Mouse (Mus musculus): ENCODE measurements around the gene Shmt2. TPM values are rescaled to one million over a fixed set of nuclear protein-coding genes. Genes with fewer than 3 reads are reported as not detected.

The Shmt2 gene
- total RNA-seq, 2 experiments from 2014 or later = 46.8 to 47.1 TPM

DNA sequence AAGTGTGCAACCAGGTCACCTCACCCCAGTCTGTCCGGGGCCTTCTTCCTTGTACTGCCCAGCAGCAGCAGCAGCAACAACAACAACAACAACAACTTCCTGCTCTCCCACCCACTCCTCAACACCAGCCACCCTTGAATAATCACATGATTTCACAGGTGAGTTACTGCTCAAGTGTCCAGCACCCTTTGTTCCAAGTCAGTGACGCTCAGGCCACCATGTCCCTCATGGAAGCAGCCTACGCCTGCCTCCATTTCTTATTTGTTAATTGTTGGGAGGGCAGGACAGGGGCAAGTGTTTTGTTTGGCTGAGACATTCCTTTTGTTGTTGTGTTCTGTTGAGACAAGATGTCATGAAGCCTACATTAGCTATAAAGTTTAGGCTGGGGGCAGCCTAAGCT, 45.7 kb downstream of the Shmt2 start:
- no peak for DNase-seq

DNA sequence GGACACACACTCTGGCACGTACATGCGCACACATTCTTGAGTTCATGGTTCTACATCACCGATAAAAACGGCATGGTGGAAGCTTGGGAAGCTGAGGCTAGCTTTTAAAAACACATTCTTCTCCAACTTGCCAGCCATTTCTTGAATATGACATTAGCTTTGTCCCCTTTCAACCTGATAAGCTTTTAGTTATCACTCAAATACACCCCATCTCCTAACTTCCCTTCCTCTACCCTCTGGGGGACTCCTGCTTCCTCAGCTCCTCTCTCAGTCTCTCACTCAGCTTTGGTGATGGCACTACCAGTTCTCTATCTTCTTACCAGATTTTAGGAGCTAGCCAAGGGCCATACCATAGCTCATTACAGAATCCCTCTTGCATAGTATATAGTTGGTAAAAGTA, 47.1 kb downstream of the Shmt2 start:
- DNase-seq = no peak

DNA sequence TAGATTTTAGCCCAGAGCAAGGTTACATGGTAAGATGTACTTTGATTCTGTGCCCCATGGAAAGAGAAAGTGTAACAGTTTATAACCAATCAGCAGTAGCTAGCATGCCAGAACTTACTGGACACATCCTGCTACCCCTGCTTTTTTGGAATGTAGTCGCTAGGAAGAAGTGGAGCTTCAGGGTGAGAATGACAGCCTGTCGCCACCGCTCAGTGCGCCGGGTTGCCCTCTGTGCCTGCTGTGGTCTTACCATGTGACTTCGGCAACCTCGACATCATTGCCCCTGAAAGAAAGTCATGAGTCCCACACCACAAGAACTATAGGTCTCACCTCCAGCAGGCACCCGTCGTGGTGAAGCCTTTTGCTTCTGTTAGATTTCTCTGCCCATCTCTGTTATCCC, 49.5 kb downstream of the Shmt2 start:
- DNase-seq = no peak

DNA sequence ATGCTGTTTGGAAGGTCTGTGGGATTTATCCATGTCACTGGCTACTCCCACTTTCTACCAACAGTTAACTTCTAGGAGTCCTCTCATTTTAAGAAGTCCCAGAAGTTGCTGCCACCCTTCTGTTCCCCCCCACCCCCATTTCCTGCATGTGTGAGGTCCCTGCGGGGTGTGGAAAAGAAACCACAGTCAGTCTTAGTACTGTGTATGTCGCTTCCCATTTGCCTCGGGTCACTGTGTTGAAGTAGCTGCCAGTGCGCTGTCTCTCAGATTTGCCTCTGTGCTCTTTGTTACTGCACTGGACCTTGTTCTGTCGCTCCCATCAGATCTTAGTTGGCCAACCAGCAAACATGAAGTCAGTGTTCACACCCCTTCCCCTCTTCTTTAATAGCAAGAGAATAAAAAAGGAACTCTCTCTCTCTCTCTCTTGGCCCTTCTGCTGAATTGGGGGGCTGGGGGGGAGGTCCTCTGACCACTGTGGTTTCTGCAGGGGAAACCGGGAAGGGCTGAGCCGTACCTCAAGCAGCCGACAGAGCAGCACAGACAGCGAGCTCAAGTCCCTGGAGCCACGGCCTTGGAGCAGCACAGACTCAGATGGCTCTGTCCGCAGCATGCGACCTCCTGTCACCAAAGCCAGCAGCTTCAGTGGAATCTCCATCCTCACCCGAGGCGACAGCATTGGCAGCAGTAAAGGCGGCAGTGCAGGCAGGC, 50.8 kb downstream of the Shmt2 start:
- no peak for DNase-seq

Other genes with a start within 250 kb of the Shmt2 start
- 10 to 100 TPM; 42.0 to 45.2 TPM for gene Mbd6, start 233.4 kb downstream of the Shmt2 start, total RNA-seq (2021)
- 100 to 1,000 TPM; 102 to 123 TPM for gene Mars, start 210.7 kb downstream of the Shmt2 start, total RNA-seq (2021)
- gene Arhgap9, start 200.5 kb downstream of the Shmt2 start, total RNA-seq (2021) = 1 to 10 TPM; 1.7 to 2.2 TPM
- 1 to 10 TPM; 2.7 to 4.2 TPM for gene Gli1, start 180.5 kb downstream of the Shmt2 start, total RNA-seq (2021)
- not detected for gene Inhbe, start 168.0 kb downstream of the Shmt2 start, total RNA-seq (2021)
- gene Inhbc, start 152.0 kb downstream of the Shmt2 start, total RNA-seq (2021) = not detected
- 100 to 1,000 TPM; 115 to 126 TPM for gene R3hdm2, start 142.1 kb downstream of the Shmt2 start, total RNA-seq (2021)
- gene Stac3, start 20.8 kb downstream of the Shmt2 start, total RNA-seq (2021) = 1 to 10 TPM; 2.2 to 3.4 TPM
- gene Ndufa4l2, start 7.5 kb downstream of the Shmt2 start, total RNA-seq (2021) = 10 to 100 TPM; 29.7 to 45.6 TPM
- 1 to 10 TPM; 5.0 to 6.3 TPM for gene Nxph4, start 12.1 kb upstream of the Shmt2 start, total RNA-seq (2021)
- 100 to 1,000 TPM; 192 to 251 TPM for gene Lrp1, start 98.7 kb upstream of the Shmt2 start, total RNA-seq (2021)
- gene Stat6, start 120.5 kb upstream of the Shmt2 start, total RNA-seq (2021) = 10 to 100 TPM; 93.2 to 99.8 TPM
- gene Nemp1, start 144.5 kb upstream of the Shmt2 start, total RNA-seq (2021) = 1 to 10 TPM; 6.5 to 7.3 TPM
- 10 to 100 TPM; 19.7 to 32.0 TPM for gene Nab2, start 146.1 kb upstream of the Shmt2 start, total RNA-seq (2021)
- 10 to 100 TPM in 1 of 2 experiments, under 1 TPM in 1; 0.95 to 13.8 TPM for gene Myo1a, start 182.7 kb upstream of the Shmt2 start, total RNA-seq (2021)
- gene Tac2, start 202.0 kb upstream of the Shmt2 start, total RNA-seq (2021) = under 1 TPM in 1 of 2 experiments, not detected in 1; 0.43 TPM
- 10 to 100 TPM; 10.2 to 12.7 TPM for gene Zbtb39, start 217.1 kb upstream of the Shmt2 start, total RNA-seq (2021)
- 10 to 100 TPM in 1 of 2 experiments, 1 to 10 TPM in 1; 7.3 to 10.9 TPM for gene Gpr182, start 229.3 kb upstream of the Shmt2 start, total RNA-seq (2021)
- 1 to 10 TPM in 1 of 2 experiments, under 1 TPM in 1; 0.63 to 1.2 TPM for gene Rdh1, start 237.3 kb upstream of the Shmt2 start, total RNA-seq (2021)
- gene Rdh16f1, start 237.3 kb upstream of the Shmt2 start, total RNA-seq (2021) = 1 to 10 TPM; 1.2 to 2.3 TPM